Mouse (Mus musculus) CH12.LX (cell line): ENCODE measurements at regions not wholly inside any gene's neighbourhood (a gene's known extent, or its start where the extent isn't known, plus 50 kb on each side); places are given as distances from the start of the nearest gene placed in this dataset.

Source experiments
- CTCF ChIP-seq, 2 experiments: IDR thresholded peaks in 1 of 2; conservative IDR thresholded peaks in 1 of 2; 2 replicates each; pipeline ENCODE4 v1.5.1; 2011 to 2012; ENCODE audit warnings: low read depth in 2 of 2, low read length in 2 of 2, improper control_type of control experiment in 1 of 2, inconsistent platforms in 1 of 2, mild to moderate bottlenecking in 1 of 2, moderate library complexity in 1 of 2
- GABPA ChIP-seq: IDR thresholded peaks from 2 replicates; pipeline ENCODE4 v1.6.1; 2012; ENCODE audit warnings: low read depth, low read length, improper control_type of control experiment, inconsistent platforms; ENCODE audit not compliant: insufficient replicate concordance
- RCOR1 ChIP-seq: conservative IDR thresholded peaks from 2 replicates; pipeline ENCODE4 v1.6.1; 2012; ENCODE audit warnings: low read depth, mild to moderate bottlenecking, inconsistent platforms, low read length, improper control_type of control experiment

DNA sequence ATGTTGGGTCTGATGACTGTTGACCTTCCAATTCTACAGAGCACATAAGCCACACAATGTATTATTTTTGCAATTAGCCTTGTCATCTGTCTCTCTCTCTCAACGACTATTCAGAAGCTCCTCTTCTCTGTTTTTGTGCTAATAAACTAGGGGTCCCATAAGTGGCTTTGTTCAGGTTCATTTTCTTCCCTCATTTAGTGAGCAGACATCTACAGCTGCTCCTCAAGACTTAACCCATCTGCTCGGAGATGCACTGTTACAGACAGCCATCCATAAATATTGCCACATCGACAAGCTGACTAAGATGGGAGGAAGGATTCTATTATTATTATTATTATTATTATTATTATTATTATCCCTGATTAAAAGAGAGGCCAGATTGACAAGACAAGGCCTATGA lies 127.7 kb downstream of the Tmem26 start:
- TF ChIP-seq GABPA (no peak), CTCF (conservative IDR thresholded peaks at IDR 0.05 in 1 of 2, IDR thresholded peaks at IDR 0.05 in 1 of 2; ENCODE audit: low read depth in 2 of 2, low read length in 2 of 2) (no peak), RCOR1 (no peak)
